In genomic region chr19:6548431-6549410, GRCm38 (mm10) we compare ENCODE assay signal across 10 mouse cellular contexts. TPM values are rescaled to one million over a fixed set of nuclear protein-coding genes. Genes with fewer than 3 reads are reported as not detected.
DNase-seq lines count a peak whose midpoint lies in the region; ATAC-seq and TF ChIP-seq lines count a peak whose summit lies in the region.
"Had no signal": no experiment of that assay in that cellular context is flagged by ENCODE, and none has a peak within 500 bp of the region (broad histone marks: within the 10 kb centered on the region; RNA-seq: fewer than 3 reads in every experiment).

No protein-coding gene starts in this region.

- ATAC-seq in cerebellum, adult (ENCODE audit: insufficient number of reproducible peaks, low FRiP score, low TSS enrichment), result no peak
- peak; percentile 65 for ATAC-seq in lung, embryonic 16.5 days (ENCODE audit: low read depth)

- no peak overlapping the region for H3K27ac ChIP-seq in lung, embryonic 16.5 days (ENCODE audit: low read length)

- 48% methylated on average over 16 of the region's 16 CpGs for WGBS in lung, embryonic 16.5 days
- 56% methylated on average over 16 of the region's 16 CpGs for WGBS in lung, adult 2 months

- H3K9ac ChIP-seq in lung, embryonic 16.5 days (ENCODE audit: low read length), result no peak overlapping the region

- peaks cover 10% of the 10 kb centered on the region; the same call in 1 of the 2 replicates for H3K4me1 ChIP-seq in lung, embryonic 16.5 days (replicated peaks; ENCODE audit: control insufficient read depth, insufficient read depth, low read length)
- H3K4me1 ChIP-seq in lung, adult 2 months (ENCODE audit: control insufficient read depth, insufficient read depth, low read length), result no peaks in the 10 kb centered on the region

- TF ChIP-seq POLR2A in lung, adult 2 months (IDR thresholded peaks at IDR 0.05; ENCODE audit: borderline replicate concordance, extremely low read depth, low read depth, low read length), result no peak

- no peaks in the 10 kb centered on the region for H3K9me3 ChIP-seq in lung, embryonic 16.5 days (ENCODE audit: control insufficient read depth, low read length)

- no peak overlapping the region for H3K4me2 ChIP-seq in lung, embryonic 16.5 days (ENCODE audit: low read depth, low read length)

- H3K27me3 ChIP-seq in lung, embryonic 16.5 days (ENCODE audit: control insufficient read depth, insufficient read depth, low read depth, low read length), result no peaks in the 10 kb centered on the region

- H3K4me3 ChIP-seq in lung, embryonic 16.5 days (ENCODE audit: low read length), result no peak overlapping the region
- H3K4me3 ChIP-seq in lung, adult 2 months (replicated peaks; ENCODE audit: extremely low read depth, low read depth, low read length), result no peak overlapping the region
- H3K4me3 ChIP-seq: megakaryocyte, embryonic 14.5 days had no signal

- no peak for TF ChIP-seq CTCF in lung, adult 2 months (IDR thresholded peaks at IDR 0.05; ENCODE audit: insufficient read depth, low read length)

- H3K36me3 ChIP-seq in lung, embryonic 16.5 days (ENCODE audit: control insufficient read depth, insufficient read depth, low read length), result no peaks in the 10 kb centered on the region

- peak; percentile 57 for DNase-seq in cerebellum, adult 11 months
- no peak for DNase-seq in lung, adult 2 months
- DNase-seq in cerebellum, adult 9-11 months, result peak; percentile 78
- peak; percentile 91 for DNase-seq in kidney, postnatal 36 days
- no peak for DNase-seq in spleen, postnatal 10 days (ENCODE audit: low spot score in 2 of 2)
- no peak for DNase-seq in testis, postnatal 10 days (ENCODE audit: low spot score)

RNA-seq across cellular contexts. Expression of gene Slc22a12, which starts 5.9 kb away (rescaled TPM):
- polyA plus RNA-seq in lung, embryonic 16.5 days (2015; fragmentation: Nextera tagmentation; extraction: Ambion mirVana), result not detected in 2 replicates
- 0.62 and 0.65 TPM in 2 replicates for polyA plus RNA-seq in lung, adult 2 months (2012; rRNA removed)
- polyA plus RNA-seq: heart, postnatal 0 days had no signal

Comparison
In these comparisons a context has a peak if more than half of its experiments do, and no peak if none do; other contexts are left out.
1. DNase-seq: peak in cerebellum, adult 11 months (single experiment), cerebellum, adult 9-11 months (single experiment) and kidney, postnatal 36 days (2 of 2); none in lung, adult 2 months (single experiment), spleen, postnatal 10 days (0 of 2) and testis, postnatal 10 days (single experiment).